Mouse (Mus musculus): ENCODE measurements around the gene Hivep3. TPM values are rescaled to one million over a fixed set of nuclear protein-coding genes. Genes with fewer than 3 reads are reported as not detected.

The Hivep3 gene
- polyA plus RNA-seq, 1 experiment = 23.1 TPM

- 73% methylated on average over 4 of the region's 4 CpGs for WGBS
These were observed 95.4 kb downstream of the Hivep3 start for GRCm38 (mm10) chr4:119828996-119829395.

DNA sequence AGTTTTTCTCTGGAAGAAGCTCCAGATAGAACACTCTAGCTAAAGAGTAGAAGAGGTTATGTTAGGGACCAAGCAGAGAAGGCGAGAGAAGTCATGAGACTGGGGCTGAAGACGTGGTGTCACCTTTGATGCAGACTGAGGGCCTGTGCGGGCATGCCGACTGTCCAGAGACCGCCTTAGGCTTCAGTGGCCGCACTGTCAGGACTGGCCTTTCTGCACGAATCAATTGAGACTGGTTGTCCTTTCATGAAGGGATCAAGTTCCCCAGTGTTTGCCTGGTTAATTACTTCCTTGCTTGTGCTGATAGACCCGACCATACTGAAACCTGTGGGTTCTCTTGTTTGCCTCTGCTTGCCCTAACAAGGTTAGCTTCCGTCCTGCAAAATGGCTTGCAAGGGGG lies 99.7 kb downstream of the Hivep3 start:
- WGBS = 78% methylated on average over 9 of the region's 9 CpGs

More at GRCm38 (mm10) chr4:119828996-119829395, 95.4 kb downstream of the Hivep3 start:
- peaks cover 10% of the 10 kb centered on the region; the same call in 1 of the 2 replicates for H3K4me1 ChIP-seq (ENCODE audit: control insufficient read depth, insufficient read depth, low read length)
- DNase-seq = no peak
- TF ChIP-seq POLR2A (IDR thresholded peaks at IDR 0.05; ENCODE audit: borderline replicate concordance, extremely low read depth, low read depth, low read length) (no peak), CTCF (IDR thresholded peaks at IDR 0.05; ENCODE audit: insufficient read depth, low read length) (no peak)
- no peak overlapping the region for H3K4me3 ChIP-seq (replicated peaks; ENCODE audit: extremely low read depth, low read depth, low read length)

DNA sequence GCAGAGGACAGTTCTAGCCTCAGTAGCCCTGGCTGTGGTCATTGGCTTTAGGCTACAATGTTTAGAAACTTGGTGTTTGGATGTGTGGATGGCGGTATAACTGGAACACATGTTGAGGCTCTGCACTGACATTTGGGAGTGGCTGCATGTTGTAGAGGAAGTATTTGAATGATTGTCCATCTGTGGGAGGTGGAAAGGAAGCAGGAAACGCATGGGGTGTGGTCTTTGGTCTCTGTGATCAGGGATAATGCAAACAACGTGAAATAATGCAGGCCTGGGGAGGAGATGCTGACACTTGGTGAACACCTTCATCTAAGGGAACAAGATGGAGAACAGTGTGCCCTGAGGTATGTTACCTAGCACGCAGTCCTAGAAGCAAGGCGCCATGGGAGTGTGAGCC lies 100.3 kb downstream of the Hivep3 start:
- Histone ChIP-seq H3K4me3 (replicated peaks; ENCODE audit: extremely low read depth, low read depth, low read length) (no peak overlapping the region), H3K4me1 (ENCODE audit: control insufficient read depth, insufficient read depth, low read length) (peaks cover 14% of the 10 kb centered on the region)
- no peak for DNase-seq
- no peak for TF ChIP-seq POLR2A (IDR thresholded peaks at IDR 0.05; ENCODE audit: borderline replicate concordance, extremely low read depth, low read depth, low read length)
- TF ChIP-seq CTCF (IDR thresholded peaks at IDR 0.05; ENCODE audit: insufficient read depth, low read length) = no peak
- 49% methylated on average over 5 of the region's 5 CpGs for WGBS

More for the DNA sequence above, 99.7 kb downstream of the Hivep3 start:
- Histone ChIP-seq H3K4me1 (ENCODE audit: control insufficient read depth, insufficient read depth, low read length) (peaks cover 17% of the 10 kb centered on the region), H3K4me3 (replicated peaks; ENCODE audit: extremely low read depth, low read depth, low read length) (no peak overlapping the region)
- DNase-seq = no peak
- TF ChIP-seq POLR2A (IDR thresholded peaks at IDR 0.05; ENCODE audit: borderline replicate concordance, extremely low read depth, low read depth, low read length) (no peak), CTCF (IDR thresholded peaks at IDR 0.05; ENCODE audit: insufficient read depth, low read length) (no peak)

DNA sequence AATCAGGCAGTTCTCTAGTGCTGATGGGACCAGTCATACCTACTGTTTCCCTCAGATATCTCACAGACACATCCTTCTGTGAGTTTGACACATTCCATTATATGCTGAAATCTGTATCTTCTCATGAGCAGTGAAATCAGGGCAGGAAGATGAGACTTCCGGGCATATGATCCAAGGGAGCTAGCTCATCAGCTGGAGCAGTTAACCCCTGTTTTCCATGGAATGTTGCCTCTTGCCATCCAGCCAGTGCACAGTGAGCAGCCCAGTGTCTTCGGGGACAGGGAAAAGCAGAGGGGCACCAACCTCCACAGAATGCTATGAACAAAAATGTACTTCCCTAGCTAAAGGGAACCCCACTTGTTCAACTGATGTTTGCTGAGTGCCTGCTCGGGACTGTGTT lies 102.6 kb downstream of the Hivep3 start:
- TF ChIP-seq CTCF (IDR thresholded peaks at IDR 0.05; ENCODE audit: insufficient read depth, low read length) = no peak
- no peak for TF ChIP-seq POLR2A (IDR thresholded peaks at IDR 0.05; ENCODE audit: borderline replicate concordance, extremely low read depth, low read depth, low read length)

DNA sequence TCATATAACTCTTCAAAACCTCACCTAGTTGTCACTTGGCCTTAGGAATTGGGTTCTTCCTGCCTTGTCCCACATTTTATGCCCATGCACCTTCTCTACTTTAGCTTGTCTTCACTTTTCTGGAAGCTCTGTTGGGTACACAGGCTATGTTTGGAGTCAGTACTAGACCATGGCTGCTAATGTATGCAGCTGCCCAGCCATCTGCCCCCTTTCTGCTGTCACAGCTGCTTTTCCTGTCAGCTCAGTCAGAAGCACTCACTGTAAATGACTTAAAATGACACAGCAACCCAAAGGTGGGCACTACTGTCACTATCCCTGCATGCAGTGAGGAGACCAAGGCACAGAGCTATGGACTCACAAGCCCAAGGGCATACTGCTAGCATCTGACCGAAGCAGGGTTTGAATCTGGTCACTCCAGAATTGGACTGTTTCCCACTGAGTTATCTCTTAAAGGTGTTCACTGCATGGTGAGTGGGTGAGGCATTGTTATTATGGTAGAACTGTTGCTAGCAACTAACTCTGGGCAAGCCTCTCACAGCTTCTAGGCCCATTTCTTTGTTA lies 104.0 kb downstream of the Hivep3 start:
- peaks cover 12% of the 10 kb centered on the region for H3K4me1 ChIP-seq (ENCODE audit: control insufficient read depth, insufficient read depth, low read length)
- H3K4me3 ChIP-seq (replicated peaks; ENCODE audit: extremely low read depth, low read depth, low read length) = no peak overlapping the region
- no peak for DNase-seq
- 69% methylated on average over 1 of the region's 1 CpGs for WGBS
- TF ChIP-seq POLR2A (IDR thresholded peaks at IDR 0.05; ENCODE audit: borderline replicate concordance, extremely low read depth, low read depth, low read length) (no peak), CTCF (IDR thresholded peaks at IDR 0.05; ENCODE audit: insufficient read depth, low read length) (no peak)

More for the DNA sequence above, 102.6 kb downstream of the Hivep3 start:
- H3K4me3 ChIP-seq (replicated peaks; ENCODE audit: extremely low read depth, low read depth, low read length) = no peak overlapping the region
- peaks cover 14% of the 10 kb centered on the region for H3K4me1 ChIP-seq (ENCODE audit: control insufficient read depth, insufficient read depth, low read length)
- DNase-seq = no peak
- 57% methylated on average over 3 of the region's 3 CpGs for WGBS

GRCm38 (mm10) chr4:119838308-119838707 lies 104.7 kb downstream of the Hivep3 start:
- WGBS = 69% methylated on average over 2 of the region's 2 CpGs
- TF ChIP-seq POLR2A (IDR thresholded peaks at IDR 0.05; ENCODE audit: borderline replicate concordance, extremely low read depth, low read depth, low read length) (no peak), CTCF (IDR thresholded peaks at IDR 0.05; ENCODE audit: insufficient read depth, low read length) (no peak)
- no peak for DNase-seq
- H3K4me1 ChIP-seq (ENCODE audit: control insufficient read depth, insufficient read depth, low read length) = peaks cover 15% of the 10 kb centered on the region
- no peak overlapping the region for H3K4me3 ChIP-seq (replicated peaks; ENCODE audit: extremely low read depth, low read depth, low read length)

DNA sequence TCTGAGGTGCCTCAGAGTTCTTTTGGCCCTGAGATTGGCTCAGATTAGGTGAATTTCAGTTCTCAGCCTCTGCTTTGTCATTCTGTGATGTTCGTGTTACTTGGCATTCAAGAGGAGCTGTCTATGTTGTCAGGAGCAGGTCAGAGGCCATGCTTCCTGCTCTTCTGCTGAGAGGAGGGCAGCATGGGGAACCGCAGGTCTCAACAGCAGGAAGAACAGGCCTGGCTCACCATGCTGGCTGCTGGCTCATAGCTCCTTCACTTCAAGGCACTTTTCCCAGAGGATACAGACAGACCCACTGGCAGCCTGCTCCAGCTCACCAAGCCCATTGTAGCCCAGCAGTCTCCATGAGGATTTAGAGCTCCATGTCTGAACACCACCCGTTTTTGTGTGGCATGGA lies 109.7 kb downstream of the Hivep3 start:
- WGBS = 32% methylated on average over 3 of the region's 3 CpGs

GRCm38 (mm10) chr4:119844267-119844666 lies 110.7 kb downstream of the Hivep3 start:
- peaks cover 6% of the 10 kb centered on the region; the same call in 1 of the 2 replicates for H3K4me1 ChIP-seq (ENCODE audit: control insufficient read depth, insufficient read depth, low read length)
- TF ChIP-seq CTCF (IDR thresholded peaks at IDR 0.05; ENCODE audit: insufficient read depth, low read length) (no peak), POLR2A (IDR thresholded peaks at IDR 0.05; ENCODE audit: borderline replicate concordance, extremely low read depth, low read depth, low read length) (no peak)
- no peak for DNase-seq
- WGBS = 61% methylated on average over 3 of the region's 3 CpGs
- no peak overlapping the region for H3K4me3 ChIP-seq (replicated peaks; ENCODE audit: extremely low read depth, low read depth, low read length)

More for the DNA sequence above, 109.7 kb downstream of the Hivep3 start:
- Histone ChIP-seq H3K4me3 (replicated peaks; ENCODE audit: extremely low read depth, low read depth, low read length) (no peak overlapping the region), H3K4me1 (ENCODE audit: control insufficient read depth, insufficient read depth, low read length) (peaks cover 6% of the 10 kb centered on the region; the same call in 1 of the 2 replicates)
- TF ChIP-seq POLR2A (IDR thresholded peaks at IDR 0.05; ENCODE audit: borderline replicate concordance, extremely low read depth, low read depth, low read length) (no peak), CTCF (IDR thresholded peaks at IDR 0.05; ENCODE audit: insufficient read depth, low read length) (no peak)
- DNase-seq = no peak

GRCm38 (mm10) chr4:119845596-119846161 lies 112.1 kb downstream of the Hivep3 start:
- Histone ChIP-seq H3K4me3 (replicated peaks; ENCODE audit: extremely low read depth, low read depth, low read length) (no peak overlapping the region), H3K4me1 (ENCODE audit: control insufficient read depth, insufficient read depth, low read length) (peaks cover 6% of the 10 kb centered on the region; the same call in 1 of the 2 replicates)
- WGBS = 57% methylated on average over 3 of the region's 3 CpGs
- no peak for DNase-seq
- TF ChIP-seq CTCF (IDR thresholded peaks at IDR 0.05; ENCODE audit: insufficient read depth, low read length) (no peak), POLR2A (IDR thresholded peaks at IDR 0.05; ENCODE audit: borderline replicate concordance, extremely low read depth, low read depth, low read length) (no peak)

DNA sequence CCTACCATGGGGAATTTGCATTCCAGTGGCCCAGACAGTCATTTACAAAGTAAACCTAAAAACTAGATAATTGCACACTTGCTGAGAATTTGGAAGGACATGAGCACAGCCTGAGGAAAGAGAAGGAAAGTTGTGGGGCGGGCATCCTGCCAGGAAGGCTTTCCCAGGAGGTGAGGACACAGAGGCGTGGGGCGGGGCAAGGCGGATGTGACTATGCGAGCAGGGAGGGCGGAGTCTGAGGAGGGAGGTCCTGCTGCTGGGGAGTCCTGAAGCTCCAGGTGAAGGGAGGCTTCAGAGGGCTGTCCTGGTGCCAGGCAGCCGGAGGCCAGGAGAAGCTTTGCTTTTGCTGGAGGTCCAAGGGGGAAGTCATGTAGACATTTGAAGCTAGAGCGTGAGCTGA lies 118.9 kb downstream of the Hivep3 start:
- DNase-seq = peak; percentile 58
- no peak overlapping the region for H3K4me3 ChIP-seq (replicated peaks; ENCODE audit: extremely low read depth, low read depth, low read length)
- peaks cover 5% of the 10 kb centered on the region for H3K4me1 ChIP-seq (ENCODE audit: control insufficient read depth, insufficient read depth, low read length)
- TF ChIP-seq CTCF (IDR thresholded peaks at IDR 0.05; ENCODE audit: insufficient read depth, low read length) (no peak), POLR2A (IDR thresholded peaks at IDR 0.05; ENCODE audit: borderline replicate concordance, extremely low read depth, low read depth, low read length) (no peak)
- 36% methylated on average over 8 of the region's 8 CpGs for WGBS

Data from lung, adult 2 months (tissue).